Mouse (Mus musculus): ENCODE data around the gene Spib.

Gene Spib

DNA sequence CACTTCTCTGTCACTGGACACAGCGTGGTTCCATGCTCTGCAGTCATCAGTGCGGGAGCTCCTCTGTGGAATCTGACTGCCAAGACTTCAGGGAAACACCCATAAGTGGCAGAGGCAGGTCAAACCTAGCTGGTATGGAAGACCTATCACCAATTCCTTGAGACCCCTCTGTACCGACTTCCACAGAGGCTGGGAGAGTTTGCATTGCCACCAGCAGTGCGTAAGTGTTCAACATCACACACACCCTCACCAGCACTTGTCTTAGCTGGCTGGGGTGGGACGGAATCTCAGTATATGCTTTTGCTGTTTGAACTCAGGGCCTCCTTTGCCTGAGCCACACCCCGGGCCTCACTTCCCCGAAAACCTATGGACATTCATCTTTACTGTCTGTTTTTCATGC, 43.9 kb downstream of the Spib start:
- DNase-seq (ENCODE audit: low read depth, low spot score), result no peak

GRCm38 (mm10) chr7:44486927-44487575, 44.8 kb downstream of the Spib start:
- DNase-seq (ENCODE audit: low read depth, low spot score), result no peak

DNA sequence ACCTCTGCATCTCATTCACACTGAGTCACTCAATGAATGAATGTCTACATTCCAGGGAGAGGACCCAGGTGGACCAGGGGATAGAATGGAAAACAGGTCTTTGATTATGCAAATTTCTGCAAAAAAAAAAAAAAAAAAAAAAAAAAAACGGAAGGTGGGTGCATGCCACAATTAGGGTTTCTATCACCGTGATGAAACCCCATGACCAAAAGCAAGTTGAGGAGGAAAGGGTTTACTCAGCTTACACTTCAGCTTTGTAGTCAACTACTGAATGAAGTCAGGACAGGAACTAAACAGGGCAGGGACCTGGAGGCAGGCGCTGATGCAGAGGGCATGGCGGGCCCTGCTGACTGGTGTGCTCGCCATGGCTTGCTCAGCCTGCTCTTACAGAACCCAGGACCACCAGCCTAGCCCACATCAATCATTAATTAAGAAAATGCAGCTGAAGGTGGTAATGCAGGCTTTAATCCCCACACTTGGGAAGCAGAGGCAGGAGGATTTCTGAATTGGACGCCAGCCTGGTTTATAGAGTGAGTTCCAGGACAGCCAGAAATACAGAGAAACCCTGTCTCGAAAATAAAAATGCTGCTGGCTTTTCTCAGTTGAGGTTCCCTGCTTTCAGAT, 46.2 kb downstream of the Spib start:
- DNase-seq (ENCODE audit: low read depth, low spot score), result no peak

GRCm38 (mm10) chr7:44484841-44485571, 46.9 kb downstream of the Spib start:
- DNase-seq (ENCODE audit: low read depth, low spot score), result peak; percentile 91

- no peak for DNase-seq (ENCODE audit: low read depth, low spot score)
These were observed 47.8 kb downstream of the Spib start for GRCm38 (mm10) chr7:44484109-44484508.

DNA sequence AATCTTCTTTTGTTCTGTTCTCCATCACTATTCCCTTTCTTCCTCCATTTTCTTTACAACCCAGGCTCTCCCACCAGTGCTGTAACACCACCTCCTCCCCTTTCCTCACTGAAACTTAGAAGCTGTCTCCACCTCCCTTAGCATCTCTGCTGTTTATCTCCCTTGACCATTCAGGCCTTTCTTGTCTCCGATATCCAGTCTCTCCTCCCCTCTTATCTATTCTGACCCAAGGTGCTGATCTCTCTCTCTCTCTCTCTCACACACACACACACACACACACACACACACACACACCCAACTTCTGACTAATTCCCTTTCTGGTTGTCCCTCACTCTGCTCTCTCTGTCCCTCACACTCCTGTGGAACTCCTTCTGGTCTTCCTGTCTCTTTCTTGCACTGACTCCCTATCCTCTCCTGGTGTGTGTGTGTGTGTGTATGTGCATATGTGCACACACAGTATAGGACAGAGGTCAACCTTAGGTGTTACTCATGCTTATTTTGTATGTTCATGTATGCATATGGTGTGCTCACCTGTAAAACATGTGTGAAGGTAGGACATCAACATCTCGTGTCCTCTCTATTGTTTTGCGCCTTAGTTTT, 48.9 kb downstream of the Spib start:
- no peak for DNase-seq (ENCODE audit: low read depth, low spot score)

Data from ZHBTc4 (cell line).